Mouse (Mus musculus) megakaryocyte-erythroid progenitor cell, adult 5 weeks (primary cell): Measurements from ENCODE around the gene Uba52. TPM values are rescaled to one million over a fixed set of nuclear protein-coding genes. Genes with fewer than 3 reads are reported as not detected.

Experiments
- polyA plus RNA-seq: library from polyadenylated mRNA; stranded (reverse); fragments of >175 nt; gene quantifications from 2 replicates; pipeline ENCODE4 v1.2.3, GENCODE M21; 2012

Gene Uba52
- polyA plus RNA-seq = 969 and 1,011 TPM in 2 replicates

GRCm38 (mm10) chr8:70510228-70510915 is at the start of gene Uba52:
Gene Uba52, minus strand, starts transcription at chr8:70510801.

GRCm38 (mm10) chr8:70539077-70539813 is 28.6 kb upstream of the Uba52 start, which contains the start of gene Ell:
Gene Ell, plus strand, starts transcription at chr8:70539457.

GRCm38 (mm10) chr8:70527512-70528181 is 17.0 kb upstream of the Uba52 start, which contains the start of the genes Fkbp8 and Kxd1:
Gene Fkbp8, plus strand, starts transcription at chr8:70527724.
Gene Kxd1, minus strand, starts transcription at chr8:70527956.

GRCm38 (mm10) chr8:70506328-70507026 is 4.1 kb downstream of the Uba52 start, which contains the start of gene Rex1bd:
Gene Rex1bd, minus strand, starts transcription at chr8:70506752.

GRCm38 (mm10) chr8:70492664-70493640 is 17.6 kb downstream of the Uba52 start, which contains the start of gene Crlf1:
Gene Crlf1, plus strand, starts transcription at chr8:70493158.

GRCm38 (mm10) chr8:70486941-70487520 is 23.6 kb downstream of the Uba52 start, which contains the start of gene Tmem59l:
Gene Tmem59l, minus strand, starts transcription at chr8:70487358.

GRCm38 (mm10) chr8:70476333-70477268 is 34.0 kb downstream of the Uba52 start, which contains the start of gene Klhl26:
Gene Klhl26, minus strand, starts transcription at chr8:70476968.

Other genes starting within 250 kb of the Uba52 start
- 45.4 and 65.9 TPM in 2 replicates for gene Homer3, start 228.0 kb downstream of the Uba52 start, polyA plus RNA-seq
- 62.7 and 66.5 TPM in 2 replicates for gene Ddx49, start 208.3 kb downstream of the Uba52 start, polyA plus RNA-seq
- gene Cope, start 208.3 kb downstream of the Uba52 start, polyA plus RNA-seq = 419 and 474 TPM in 2 replicates
- 0.24 and 0.37 TPM in 2 replicates for gene Cers1, start 195.0 kb downstream of the Uba52 start, polyA plus RNA-seq
- 0.65 TPM in 1 of 2 replicates, not detected in the other for gene Gdf1, start 181.0 kb downstream of the Uba52 start, polyA plus RNA-seq
- 119 and 122 TPM in 2 replicates for gene Upf1, start 157.5 kb downstream of the Uba52 start, polyA plus RNA-seq
- gene Comp, start 137.2 kb downstream of the Uba52 start, polyA plus RNA-seq = 0.32 and 1.8 TPM in 2 replicates
- gene Crtc1, start 71.2 kb downstream of the Uba52 start, polyA plus RNA-seq = 24.5 and 27.2 TPM in 2 replicates
- gene Klhl26, start 33.8 kb downstream of the Uba52 start, polyA plus RNA-seq = 5.9 and 6.5 TPM in 2 replicates
- gene Tmem59l, start 23.4 kb downstream of the Uba52 start, polyA plus RNA-seq = 0.12 and 0.15 TPM in 2 replicates
- 0.46 and 1.1 TPM in 2 replicates for gene Crlf1, start 17.6 kb downstream of the Uba52 start, polyA plus RNA-seq
- gene Rex1bd, start 4.0 kb downstream of the Uba52 start, polyA plus RNA-seq = 205 and 212 TPM in 2 replicates
- 975 and 1,046 TPM in 2 replicates for gene Fkbp8, start 16.9 kb upstream of the Uba52 start, polyA plus RNA-seq
- 60.7 and 64.0 TPM in 2 replicates for gene Kxd1, start 17.2 kb upstream of the Uba52 start, polyA plus RNA-seq
- 51.7 and 61.3 TPM in 2 replicates for gene Ell, start 28.7 kb upstream of the Uba52 start, polyA plus RNA-seq
- 264 and 274 TPM in 2 replicates for gene Isyna1, start 83.6 kb upstream of the Uba52 start, polyA plus RNA-seq
- 1,201 and 1,308 TPM in 2 replicates for gene Ssbp4, start 98.1 kb upstream of the Uba52 start, polyA plus RNA-seq
- 11.8 and 21.0 TPM in 2 replicates for gene Lrrc25, start 105.4 kb upstream of the Uba52 start, polyA plus RNA-seq
- 13.6 and 15.1 TPM in 2 replicates for gene Gdf15, start 121.7 kb upstream of the Uba52 start, polyA plus RNA-seq
- gene Pgpep1, start 149.6 kb upstream of the Uba52 start, polyA plus RNA-seq = 1.8 and 2.6 TPM in 2 replicates
- 583 and 668 TPM in 2 replicates for gene Lsm4, start 162.4 kb upstream of the Uba52 start, polyA plus RNA-seq
- 3,053 and 3,449 TPM in 2 replicates for gene Jund, start 188.1 kb upstream of the Uba52 start, polyA plus RNA-seq
- gene Iqcn, start 192.7 kb upstream of the Uba52 start, polyA plus RNA-seq = 0.71 and 1.9 TPM in 2 replicates
- gene Gm3336, start 207.7 kb upstream of the Uba52 start, polyA plus RNA-seq = 0.15 TPM in 1 of 2 replicates, not detected in the other
- 3.5 and 3.6 TPM in 2 replicates for gene Pde4c, start 212.9 kb upstream of the Uba52 start, polyA plus RNA-seq
- gene Rab3a, start 243.9 kb upstream of the Uba52 start, polyA plus RNA-seq = 7.4 and 8.1 TPM in 2 replicates